Mouse (Mus musculus) heart, embryonic 16.5 days (tissue): ENCODE measurements around the gene Dnah14. TPM values are rescaled to one million over a fixed set of nuclear protein-coding genes. Genes with fewer than 3 reads are reported as not detected.
"Not testable (repeated sequence)": the region's sequence is repeated elsewhere in the genome, so short reads cannot be mapped to it uniquely, and the experiment has no call there.

ENCODE experiments used
- ATAC-seq: fragments of 200-750 bp; cut with Nextera tagmentation; replicated peaks from 2 replicates; pipeline ENCODE4 v1.8.0; 2017; ENCODE audit warnings: moderate number of reproducible peaks; ENCODE audit not compliant: insufficient read depth, low FRiP score; ENCODE audit errors: extremely low read depth
- H3K27ac ChIP-seq: fragments of 300-500 bp; sonication (generic); 2 replicates; pipeline ENCODE4 v1.5.1; 2014; ENCODE audit warnings: mild to moderate bottlenecking, low read length, control low read depth, moderate library complexity
- H3K27me3 ChIP-seq: fragments of 300-500 bp; sonication (generic); 2 replicates; pipeline ENCODE4 v1.6.1; 2014; ENCODE audit warnings: low read length, mixed read lengths; ENCODE audit not compliant: control insufficient read depth, insufficient read depth
- H3K36me3 ChIP-seq: fragments of 300-500 bp; sonication (generic); 2 replicates; pipeline ENCODE4 v1.6.1; 2014; ENCODE audit not compliant: control insufficient read depth, insufficient read depth
- H3K4me1 ChIP-seq: fragments of 300-500 bp; sonication (generic); 2 replicates; pipeline ENCODE4 v1.6.1; 2014; ENCODE audit warnings: low read length, mixed read lengths; ENCODE audit not compliant: control insufficient read depth, insufficient read depth
- H3K4me2 ChIP-seq: fragments of 300-500 bp; sonication (generic); 2 replicates; pipeline ENCODE4 v1.6.1; 2014; ENCODE audit warnings: low read depth, mild to moderate bottlenecking, control low read depth, low read length
- H3K4me3 ChIP-seq: fragments of 300-500 bp; sonication (generic); 2 replicates; pipeline ENCODE4 v1.5.1; 2014; ENCODE audit warnings: mild to moderate bottlenecking, control low read depth, low read length
- H3K9ac ChIP-seq: fragments of 300-500 bp; sonication (generic); 2 replicates; pipeline ENCODE4 v1.6.1; 2014; ENCODE audit warnings: low read length, control low read depth
- H3K9me3 ChIP-seq: fragments of 300-500 bp; sonication (generic); replicated peaks from 2 replicates; pipeline ENCODE4 v1.6.1; 2016; ENCODE audit warnings: low read length; ENCODE audit not compliant: control insufficient read depth
- WGBS: fragments of 180-500 bp; shearing (Covaris S2); extraction: QIAGEN DNeasy Blood & Tissue Kit; methylation state at CpG from one replicate; pipeline ENCODE4 v1.1.7; 2014; 5-methylcytosine and 5-hydroxymethylcytosine counted together
- polyA plus RNA-seq: library from polyadenylated mRNA; unstranded; fragments of >200 nt; fragmentation: Nextera tagmentation; extraction: Ambion mirVana; gene quantifications from 2 replicates; pipeline ENCODE4 v1.2.1, GENCODE M21; 2015

Dnah14 gene
- polyA plus RNA-seq, 1 experiment from 2014 or later: 0.80 TPM

- Histone ChIP-seq H3K27me3 (no peaks in the 10 kb centered on the region; the same call in 1 of the 2 replicates), H3K4me3 (no peak overlapping the region), H3K4me2 (no peak overlapping the region), H3K9ac (no peak overlapping the region), H3K36me3 (no peaks in the 10 kb centered on the region), H3K9me3 (no peaks in the 10 kb centered on the region), H3K27ac (no peak overlapping the region), H3K4me1 (no peaks in the 10 kb centered on the region)
- 41% methylated on average over 5 of the region's 5 CpGs for WGBS
- no peak for ATAC-seq
Observed at GRCm38 (mm10) chr1:181728707-181729106, 152.3 kb downstream of the Dnah14 start.

GRCm38 (mm10) chr1:181733517-181733916, 157.2 kb downstream of the Dnah14 start:
- no peaks in the 10 kb centered on the region for H3K36me3 ChIP-seq
- H3K9me3 ChIP-seq: no peaks in the 10 kb centered on the region
- no peak overlapping the region for H3K4me3 ChIP-seq
- no peak for ATAC-seq
- 60% methylated on average over 5 of the region's 5 CpGs for WGBS
- no peak overlapping the region for H3K9ac ChIP-seq
- no peaks in the 10 kb centered on the region for H3K27me3 ChIP-seq
- no peaks in the 10 kb centered on the region for H3K4me1 ChIP-seq
- H3K27ac ChIP-seq: no peak overlapping the region
- no peak overlapping the region for H3K4me2 ChIP-seq

- H3K4me3 ChIP-seq: no peak overlapping the region
- 70% methylated on average over 5 of the region's 5 CpGs for WGBS
- H3K9me3 ChIP-seq: no peaks in the 10 kb centered on the region
- no peak overlapping the region for H3K4me2 ChIP-seq
- H3K27me3 ChIP-seq: no peaks in the 10 kb centered on the region
- no peaks in the 10 kb centered on the region for H3K4me1 ChIP-seq
- ATAC-seq: no peak
- no peaks in the 10 kb centered on the region for H3K36me3 ChIP-seq
- no peak overlapping the region for H3K27ac ChIP-seq
- no peak overlapping the region for H3K9ac ChIP-seq
Observed at GRCm38 (mm10) chr1:181740259-181740658, 163.9 kb downstream of the Dnah14 start.

GRCm38 (mm10) chr1:181742251-181742885, 166.0 kb downstream of the Dnah14 start:
- 63% methylated on average over 4 of the region's 4 CpGs for WGBS
- no peak overlapping the region for H3K27ac ChIP-seq
- ATAC-seq: no peak
- no peak overlapping the region for H3K4me3 ChIP-seq
- H3K36me3 ChIP-seq: no peaks in the 10 kb centered on the region
- H3K4me2 ChIP-seq: no peak overlapping the region
- H3K4me1 ChIP-seq: no peaks in the 10 kb centered on the region
- H3K27me3 ChIP-seq: no peaks in the 10 kb centered on the region
- no peaks in the 10 kb centered on the region for H3K9me3 ChIP-seq
- no peak overlapping the region for H3K9ac ChIP-seq

GRCm38 (mm10) chr1:181769392-181769791, 193.0 kb downstream of the Dnah14 start:
- Histone ChIP-seq H3K4me3 (no peak overlapping the region), H3K4me1 (no peaks in the 10 kb centered on the region), H3K36me3 (no peaks in the 10 kb centered on the region), H3K9me3 (no peaks in the 10 kb centered on the region), H3K27me3 (no peaks in the 10 kb centered on the region), H3K4me2 (no peak overlapping the region), H3K27ac (no peak overlapping the region), H3K9ac (no peak overlapping the region)
- 59% methylated on average over 14 of the region's 14 CpGs for WGBS
- ATAC-seq: no peak

- H3K4me1 ChIP-seq: no peaks in the 10 kb centered on the region
- WGBS: 92% methylated on average over 3 of the region's 3 CpGs
Observed at GRCm38 (mm10) chr1:181771871-181772270, 195.5 kb downstream of the Dnah14 start.

GRCm38 (mm10) chr1:181776541-181776940, 200.2 kb downstream of the Dnah14 start:
- Histone ChIP-seq H3K27me3 (no peaks in the 10 kb centered on the region), H3K36me3 (no peaks in the 10 kb centered on the region), H3K4me1 (no peaks in the 10 kb centered on the region), H3K9me3 (no peaks in the 10 kb centered on the region), H3K9ac (no peak overlapping the region), H3K4me2 (no peak overlapping the region), H3K4me3 (no peak overlapping the region), H3K27ac (no peak overlapping the region)
- ATAC-seq: no peak
- WGBS: 68% methylated on average over 1 of the region's 1 CpGs

More at GRCm38 (mm10) chr1:181771871-181772270, 195.5 kb downstream of the Dnah14 start:
- H3K4me2 ChIP-seq: no peak overlapping the region
- no peak for ATAC-seq
- no peak overlapping the region for H3K27ac ChIP-seq
- H3K36me3 ChIP-seq: no peaks in the 10 kb centered on the region
- no peaks in the 10 kb centered on the region for H3K9me3 ChIP-seq
- no peaks in the 10 kb centered on the region for H3K27me3 ChIP-seq
- H3K4me3 ChIP-seq: no peak overlapping the region
- H3K9ac ChIP-seq: no peak overlapping the region

- not testable (repeated sequence) for H3K4me1 ChIP-seq, H3K36me3 ChIP-seq, H3K9ac ChIP-seq, H3K9me3 ChIP-seq, H3K4me3 ChIP-seq, ATAC-seq, H3K27ac ChIP-seq, H3K4me2 ChIP-seq, H3K27me3 ChIP-seq
- WGBS: 93% methylated on average over 11 of the region's 11 CpGs
Observed at GRCm38 (mm10) chr1:181782600-181782999, 206.2 kb downstream of the Dnah14 start.

GRCm38 (mm10) chr1:181789952-181790351, 213.6 kb downstream of the Dnah14 start:
- Histone ChIP-seq H3K9me3 (peaks cover 2% of the 10 kb centered on the region; the same call in 1 of the 2 replicates), H3K4me3 (no peak overlapping the region), H3K4me2 (no peak overlapping the region), H3K27ac (no peak overlapping the region), H3K9ac (no peak overlapping the region), H3K4me1 (peaks cover 3% of the 10 kb centered on the region; the same call in 1 of the 2 replicates), H3K36me3 (no peaks in the 10 kb centered on the region), H3K27me3 (no peaks in the 10 kb centered on the region)
- no peak for ATAC-seq
- 33% methylated on average over 6 of the region's 6 CpGs for WGBS
